Mouse (Mus musculus) limb, embryonic 14.5 days (tissue): ENCODE results near the gene Arhgef11. TPM values are rescaled to one million over a fixed set of nuclear protein-coding genes. Genes with fewer than 3 reads are reported as not detected.

Source experiments
- ATAC-seq: fragments of 200-750 bp; cut with Nextera tagmentation; 2 replicates; pipeline ENCODE4 v1.8.0; 2017; ENCODE audit warnings: low read depth, moderate number of reproducible peaks, moderate TSS enrichment; ENCODE audit not compliant: low FRiP score
- DNase-seq: peaks from one replicate; pipeline ENCODE4 v3.0.0-alpha.2; 2015; ENCODE audit warnings: low spot score
- H3K27ac ChIP-seq: fragments of 300-500 bp; sonication (generic); replicated peaks from 2 replicates; pipeline ENCODE4 v1.5.1; 2014; ENCODE audit warnings: low read depth, mild to moderate bottlenecking, low read length, moderate library complexity, mixed read lengths
- H3K27me3 ChIP-seq: fragments of 300-500 bp; sonication (generic); 2 replicates; pipeline ENCODE4 v1.6.1; 2014; ENCODE audit warnings: low read length, mixed read lengths; ENCODE audit not compliant: control insufficient read depth, insufficient read depth
- H3K36me3 ChIP-seq: fragments of 300-500 bp; sonication (generic); 2 replicates; pipeline ENCODE4 v1.6.1; 2014; ENCODE audit warnings: mild to moderate bottlenecking, low read length, moderate library complexity, mixed read lengths; ENCODE audit not compliant: control insufficient read depth, insufficient read depth
- H3K4me1 ChIP-seq: fragments of 300-500 bp; sonication (generic); 2 replicates; pipeline ENCODE4 v1.6.1; 2014; ENCODE audit warnings: antibody characterized with exemption, low read length, mixed read lengths; ENCODE audit not compliant: control insufficient read depth, insufficient read depth
- H3K4me2 ChIP-seq: fragments of 300-500 bp; sonication (generic); replicated peaks from 2 replicates; pipeline ENCODE4 v1.6.1; 2014; ENCODE audit warnings: low read depth, mild to moderate bottlenecking, low read length, moderate library complexity; ENCODE audit not compliant: severe bottlenecking
- H3K4me3 ChIP-seq: fragments of 300-500 bp; sonication (generic); replicated peaks from 2 replicates; pipeline ENCODE4 v1.5.1; 2014; ENCODE audit warnings: low read length
- H3K9ac ChIP-seq: fragments of 300-500 bp; sonication (generic); 2 replicates; pipeline ENCODE4 v1.6.1; 2014; ENCODE audit warnings: mild to moderate bottlenecking, low read depth, low read length, moderate library complexity; ENCODE audit not compliant: severe bottlenecking
- H3K9me3 ChIP-seq: fragments of 300-500 bp; sonication (generic); 2 replicates; pipeline ENCODE4 v1.6.1; 2016; ENCODE audit warnings: low read length; ENCODE audit not compliant: control insufficient read depth
- POLR2A ChIP-seq: fragments of 200-500 bp; IDR thresholded peaks from 2 replicates; pipeline ENCODE4 v1.8.0; 2012; ENCODE audit warnings: inconsistent platforms, mild to moderate bottlenecking, moderate library complexity, borderline replicate concordance; ENCODE audit not compliant: insufficient read depth, insufficient read length; ENCODE audit errors: extremely low read depth
- WGBS: fragments of 180-500 bp; shearing (Covaris S2); extraction: QIAGEN DNeasy Blood & Tissue Kit; methylation state at CpG from one replicate; pipeline ENCODE4 v1.1.7; 2014; 5-methylcytosine and 5-hydroxymethylcytosine counted together
- polyA plus RNA-seq, 2 experiments: library from polyadenylated mRNA; depleted of rRNA in 1 of 2; stranded (reverse) in 1 of 2; unstranded in 1 of 2; fragments of >200 nt; fragmentation: Nextera tagmentation in 1 of 2; extraction: Ambion mirVana in 1 of 2; gene quantifications; 2 replicates each; pipeline versions ENCODE4 v1.2.1 to v1.2.3; 2012 to 2014

Gene Arhgef11
- polyA plus RNA-seq, 2 experiments: 16.1 to 28.2 TPM

DNA sequence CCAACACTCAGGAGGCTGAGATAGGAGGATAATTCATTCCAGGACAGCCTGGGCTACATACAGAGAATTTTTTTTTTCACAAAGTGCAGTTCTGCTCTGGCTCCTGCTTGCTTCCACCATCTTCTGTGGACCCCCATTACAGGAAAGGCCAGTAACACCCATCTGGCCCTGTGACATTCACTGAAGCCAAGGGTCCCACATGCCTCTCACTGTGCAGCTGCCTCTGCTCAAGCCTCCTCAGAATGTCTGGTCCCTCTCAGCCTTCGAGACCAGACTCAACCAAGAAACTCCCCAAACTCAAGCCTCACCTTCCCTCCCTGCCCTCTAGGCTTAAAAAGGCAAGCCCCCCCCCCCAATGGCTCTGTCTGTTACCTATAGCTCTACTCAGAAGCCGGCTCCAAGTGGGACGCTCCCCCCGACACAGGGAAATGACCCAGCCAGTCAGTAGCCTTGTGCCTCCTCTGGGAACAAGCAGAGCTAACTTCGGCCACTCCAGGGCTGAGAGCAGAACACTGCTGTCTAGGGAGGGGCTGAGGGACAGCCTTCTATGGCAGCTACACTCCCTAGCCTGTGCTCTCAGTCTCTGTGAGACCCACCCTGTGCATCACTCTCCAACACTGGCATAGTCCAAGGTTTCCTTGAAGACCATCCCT is 148.4 kb downstream of the Arhgef11 start:
- Histone ChIP-seq H3K4me1 (peaks cover 56% of the 10 kb centered on the region), H3K4me2 (peak overlapping the region; percentile 41; the same call in 1 of the 2 replicates), H3K36me3 (no peaks in the 10 kb centered on the region), H3K9me3 (no peaks in the 10 kb centered on the region), H3K27ac (peak overlapping the region; percentile 88), H3K9ac (no peak overlapping the region), H3K4me3 (no peak overlapping the region), H3K27me3 (no peaks in the 10 kb centered on the region)
- ATAC-seq (no peak), DNase-seq (no peak)
- no peak for TF ChIP-seq POLR2A
- WGBS: 59% methylated on average over 5 of the region's 5 CpGs

- no peak for ATAC-seq
- DNase-seq: no peak
- Histone ChIP-seq H3K4me2 (no peak overlapping the region), H3K9me3 (no peaks in the 10 kb centered on the region), H3K9ac (no peak overlapping the region), H3K36me3 (no peaks in the 10 kb centered on the region), H3K4me3 (no peak overlapping the region), H3K27me3 (no peaks in the 10 kb centered on the region), H3K4me1 (peaks cover 54% of the 10 kb centered on the region), H3K27ac (no peak overlapping the region)
- no peak for TF ChIP-seq POLR2A
- 80% methylated on average over 3 of the region's 3 CpGs for WGBS
Observed at GRCm38 (mm10) chr3:87766284-87766667, 148.9 kb downstream of the Arhgef11 start.

DNA sequence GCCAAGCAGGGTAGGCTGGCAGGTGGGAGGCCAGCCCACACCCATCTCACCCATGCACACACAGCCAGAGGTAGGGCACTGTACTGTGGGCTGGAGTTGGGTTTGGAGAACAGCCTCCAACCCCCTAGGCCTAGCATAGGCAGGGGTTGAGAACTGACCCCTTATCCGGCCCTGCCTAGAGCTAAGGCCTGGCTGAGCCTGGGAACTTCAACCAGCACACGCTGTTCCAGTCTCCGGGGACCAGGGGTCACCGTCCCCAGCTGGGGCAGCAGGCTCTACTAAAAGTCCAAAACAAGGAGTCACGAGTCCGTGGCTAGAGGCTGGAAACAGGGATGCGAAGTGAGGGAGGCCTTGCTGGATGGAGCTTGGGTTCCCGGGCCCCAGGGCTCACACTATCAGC is 150.4 kb downstream of the Arhgef11 start:
- Histone ChIP-seq H3K27ac (no peak overlapping the region), H3K9me3 (no peaks in the 10 kb centered on the region), H3K9ac (peak overlapping the region; percentile 63; the same call in 1 of the 2 replicates), H3K4me2 (peak overlapping the region; percentile 56), H3K27me3 (no peaks in the 10 kb centered on the region), H3K36me3 (no peaks in the 10 kb centered on the region), H3K4me3 (peak overlapping the region; percentile 50), H3K4me1 (peaks cover 40% of the 10 kb centered on the region)
- DNase-seq (no peak), ATAC-seq (no peak)
- no peak for TF ChIP-seq POLR2A
- WGBS: 72% methylated on average over 8 of the region's 8 CpGs

GRCm38 (mm10) chr3:87768431-87768830 is 151.1 kb downstream of the Arhgef11 start:
- Histone ChIP-seq H3K4me3 (peak overlapping the region; percentile 50), H3K4me1 (peaks cover 35% of the 10 kb centered on the region), H3K36me3 (no peaks in the 10 kb centered on the region), H3K27ac (peak overlapping the region; percentile 62; the same call in 1 of the 2 replicates), H3K4me2 (peak overlapping the region; percentile 56), H3K27me3 (no peaks in the 10 kb centered on the region), H3K9ac (peak overlapping the region; percentile 63), H3K9me3 (no peaks in the 10 kb centered on the region)
- no peak for DNase-seq
- 38% methylated on average over 6 of the region's 6 CpGs for WGBS
- TF ChIP-seq POLR2A: no peak
- no peak for ATAC-seq

DNA sequence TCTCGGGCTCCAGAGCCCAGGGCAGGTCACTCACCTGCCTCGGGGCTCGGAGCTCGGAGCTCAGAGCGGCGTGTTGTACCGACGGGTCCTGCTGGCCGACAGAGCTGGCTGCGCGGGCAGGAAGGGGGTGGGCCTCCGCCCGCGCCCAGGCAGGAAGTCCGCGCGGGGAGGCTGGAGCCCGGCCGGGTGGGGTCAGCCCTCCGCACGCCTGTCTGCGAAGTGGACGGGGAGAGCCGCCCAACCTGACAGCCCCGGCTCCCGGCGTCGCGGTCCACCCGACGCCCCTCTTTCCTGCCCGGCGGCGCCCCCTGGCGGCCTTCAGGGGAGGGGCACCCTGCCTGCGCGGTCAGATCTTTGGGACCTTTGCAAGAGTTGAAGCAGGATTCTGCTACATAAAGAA is 151.5 kb downstream of the Arhgef11 start:
- H3K4me3 ChIP-seq: peak overlapping the region; percentile 50
- TF ChIP-seq POLR2A: no peak
- H3K4me1 ChIP-seq: peaks cover 31% of the 10 kb centered on the region
- no peaks in the 10 kb centered on the region for H3K36me3 ChIP-seq
- ATAC-seq (peak; percentile 68), DNase-seq (peak; percentile 74)
- H3K27ac ChIP-seq: peak overlapping the region; percentile 62; the same call in 1 of the 2 replicates
- no peaks in the 10 kb centered on the region for H3K27me3 ChIP-seq
- peak overlapping the region; percentile 63 for H3K9ac ChIP-seq
- no peaks in the 10 kb centered on the region for H3K9me3 ChIP-seq
- H3K4me2 ChIP-seq: peak overlapping the region; percentile 56
- WGBS: under 1% methylated on average over 26 of the region's 37 CpGs

DNA sequence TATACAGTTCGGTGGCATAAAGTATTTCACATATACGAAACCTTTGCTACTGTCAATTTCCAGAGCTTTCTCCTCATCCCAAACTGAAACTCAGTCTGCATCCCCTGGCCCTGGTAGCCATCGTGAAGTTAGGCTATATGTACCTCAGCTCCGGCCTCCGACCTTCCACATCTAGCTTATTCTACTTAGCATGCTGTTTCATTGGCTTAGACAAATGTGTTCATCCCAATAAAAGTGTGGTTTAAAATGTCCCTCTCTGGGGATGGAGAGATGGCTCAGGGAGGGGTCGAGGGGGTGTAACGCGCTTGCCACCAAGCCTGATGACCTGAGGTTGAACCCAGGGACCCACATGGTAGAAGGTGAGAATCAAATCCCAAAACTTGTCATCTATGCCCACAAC is 152.1 kb downstream of the Arhgef11 start:
- no peak for ATAC-seq
- WGBS: 74% methylated on average over 8 of the region's 8 CpGs

More for the DNA sequence above, 152.1 kb downstream of the Arhgef11 start:
- Histone ChIP-seq H3K27me3 (no peaks in the 10 kb centered on the region), H3K27ac (no peak overlapping the region), H3K9ac (no peak overlapping the region), H3K9me3 (no peaks in the 10 kb centered on the region), H3K4me1 (peaks cover 24% of the 10 kb centered on the region), H3K36me3 (no peaks in the 10 kb centered on the region), H3K4me2 (peak overlapping the region; percentile 56; the same call in 1 of the 2 replicates), H3K4me3 (no peak overlapping the region; the same call in 1 of the 2 replicates)
- TF ChIP-seq POLR2A: no peak
- no peak for DNase-seq
